Mouse (Mus musculus) hindbrain, postnatal 0 days (tissue): ENCODE measurements around the gene Mettl24. TPM values are rescaled to one million over a fixed set of nuclear protein-coding genes. Genes with fewer than 3 reads are reported as not detected.

Experiments
- ATAC-seq: fragments of 200-750 bp; cut with Nextera tagmentation; 2 replicates; pipeline ENCODE4 v1.8.0; 2017; ENCODE audit warnings: mild to moderate bottlenecking, moderate TSS enrichment, moderate library complexity
- DNase-seq: peaks from one replicate; pipeline ENCODE4 v3.0.0-alpha.2; 2015; ENCODE audit warnings: low spot score
- H3K27ac ChIP-seq: fragments of 300-500 bp; sonication (generic); 2 replicates; pipeline ENCODE4 v1.5.1; 2014; ENCODE audit warnings: mild to moderate bottlenecking
- H3K27me3 ChIP-seq: fragments of 300-500 bp; sonication (generic); 2 replicates; pipeline ENCODE4 v1.6.1; 2014; ENCODE audit warnings: low read length, mixed read lengths; ENCODE audit not compliant: insufficient read depth
- H3K36me3 ChIP-seq: fragments of 300-500 bp; sonication (generic); 2 replicates; pipeline ENCODE4 v1.6.1; 2014; ENCODE audit warnings: low read length, mixed read lengths; ENCODE audit not compliant: insufficient read depth
- H3K4me1 ChIP-seq: fragments of 300-500 bp; sonication (generic); 2 replicates; pipeline ENCODE4 v1.6.1; 2014; ENCODE audit warnings: antibody characterized with exemption, low read length, mixed read lengths; ENCODE audit not compliant: insufficient read depth
- H3K4me2 ChIP-seq: fragments of 300-500 bp; sonication (generic); 2 replicates; pipeline ENCODE4 v1.6.1; 2014; ENCODE audit warnings: low read depth, mild to moderate bottlenecking, low read length, moderate library complexity, mixed read lengths
- H3K4me3 ChIP-seq: fragments of 300-500 bp; sonication (generic); 2 replicates; pipeline ENCODE4 v1.5.1; 2014; ENCODE audit warnings: low read length
- H3K9ac ChIP-seq: fragments of 300-500 bp; sonication (generic); replicated peaks from 2 replicates; pipeline ENCODE4 v1.6.1; 2014; ENCODE audit warnings: mild to moderate bottlenecking, low read length, moderate library complexity, mixed read lengths
- H3K9me3 ChIP-seq: fragments of 300-500 bp; sonication (generic); 2 replicates; pipeline ENCODE4 v1.6.1; 2016; ENCODE audit warnings: low read length, mixed read lengths
- CTCF ChIP-seq: IDR thresholded peaks from 2 replicates; pipeline ENCODE4 v1.5.1; 2016; ENCODE audit warnings: antibody characterized with exemption, control low read depth, low read depth
- WGBS: fragments of 180-500 bp; shearing (Covaris S2); extraction: QIAGEN DNeasy Blood & Tissue Kit; methylation state at CpG from one replicate; pipeline ENCODE4 v1.1.7; 2014; 5-methylcytosine and 5-hydroxymethylcytosine counted together
- polyA plus RNA-seq: library from polyadenylated mRNA; unstranded; fragments of >200 nt; fragmentation: Nextera tagmentation; extraction: Ambion mirVana; gene quantifications from 2 replicates; pipeline ENCODE4 v1.2.1, GENCODE M21; 2015
- total RNA-seq: library from RNA; depleted of rRNA; stranded (reverse); fragments of >200 nt; gene quantifications from 2 replicates; pipeline ENCODE4 v1.2.3, GENCODE M21; 2014

Gene Mettl24
- total and polyA plus RNA-seq, 2 experiments from 2014 or later, result 1.1 TPM; not detected in 1

GRCm38 (mm10) chr10:40716713-40717112 lies 33.6 kb downstream of the Mettl24 start:
- TF ChIP-seq CTCF, result no peak
- Histone ChIP-seq H3K9me3 (no peaks in the 10 kb centered on the region), H3K27me3 (no peaks in the 10 kb centered on the region), H3K4me1 (no peaks in the 10 kb centered on the region), H3K4me2 (no peak overlapping the region), H3K36me3 (no peaks in the 10 kb centered on the region), H3K4me3 (no peak overlapping the region), H3K9ac (no peak overlapping the region), H3K27ac (no peak overlapping the region)
- WGBS, result 75% methylated on average over 3 of the region's 3 CpGs
- ATAC-seq, result no peak
- no peak for DNase-seq

GRCm38 (mm10) chr10:40718362-40718761 lies 35.3 kb downstream of the Mettl24 start:
- no peak for TF ChIP-seq CTCF
- H3K4me1 ChIP-seq, result no peaks in the 10 kb centered on the region
- 89% methylated on average over 13 of the region's 13 CpGs for WGBS
- no peak overlapping the region for H3K4me3 ChIP-seq
- ATAC-seq (no peak), DNase-seq (no peak)
- H3K36me3 ChIP-seq, result no peaks in the 10 kb centered on the region
- no peak overlapping the region for H3K27ac ChIP-seq
- H3K9me3 ChIP-seq, result no peaks in the 10 kb centered on the region
- H3K4me2 ChIP-seq, result no peak overlapping the region
- no peaks in the 10 kb centered on the region for H3K27me3 ChIP-seq
- H3K9ac ChIP-seq, result no peak overlapping the region

GRCm38 (mm10) chr10:40719062-40719461 lies 36.0 kb downstream of the Mettl24 start:
- no peak overlapping the region for H3K27ac ChIP-seq
- WGBS, result 55% methylated on average over 6 of the region's 6 CpGs
- ATAC-seq, result no peak
- H3K9me3 ChIP-seq, result no peaks in the 10 kb centered on the region
- H3K4me3 ChIP-seq, result no peak overlapping the region
- TF ChIP-seq CTCF, result no peak
- no peak overlapping the region for H3K4me2 ChIP-seq
- no peak overlapping the region for H3K9ac ChIP-seq
- DNase-seq, result peak; percentile 37
- H3K36me3 ChIP-seq, result no peaks in the 10 kb centered on the region
- H3K27me3 ChIP-seq, result no peaks in the 10 kb centered on the region
- 0 out of 2 replicates have a peak, but pooled peaks cover 3% of the 10 kb centered on the region for H3K4me1 ChIP-seq

- DNase-seq (no peak), ATAC-seq (no peak)
- H3K36me3 ChIP-seq, result no peaks in the 10 kb centered on the region
- H3K4me2 ChIP-seq, result no peak overlapping the region
- H3K4me1 ChIP-seq, result 0 out of 2 replicates have a peak, but pooled peaks cover 4% of the 10 kb centered on the region
- 76% methylated on average over 5 of the region's 5 CpGs for WGBS
- H3K4me3 ChIP-seq, result no peak overlapping the region
- no peaks in the 10 kb centered on the region for H3K9me3 ChIP-seq
- TF ChIP-seq CTCF, result no peak
- no peak overlapping the region for H3K27ac ChIP-seq
- H3K27me3 ChIP-seq, result no peaks in the 10 kb centered on the region
- H3K9ac ChIP-seq, result no peak overlapping the region
Observed at GRCm38 (mm10) chr10:40720883-40721282, 37.8 kb downstream of the Mettl24 start.

GRCm38 (mm10) chr10:40724342-40724741 lies 41.3 kb downstream of the Mettl24 start:
- 39% methylated on average over 6 of the region's 6 CpGs for WGBS
- H3K36me3 ChIP-seq, result no peaks in the 10 kb centered on the region
- 0 out of 2 replicates have a peak, but pooled peaks cover 4% of the 10 kb centered on the region for H3K4me1 ChIP-seq
- no peak overlapping the region for H3K4me2 ChIP-seq
- H3K9ac ChIP-seq, result no peak overlapping the region
- ATAC-seq (no peak), DNase-seq (no peak)
- no peaks in the 10 kb centered on the region for H3K9me3 ChIP-seq
- no peak overlapping the region for H3K4me3 ChIP-seq
- no peak overlapping the region for H3K27ac ChIP-seq
- no peak for TF ChIP-seq CTCF
- H3K27me3 ChIP-seq, result no peaks in the 10 kb centered on the region

GRCm38 (mm10) chr10:40725066-40725465 lies 42.0 kb downstream of the Mettl24 start:
- Histone ChIP-seq H3K27me3 (no peaks in the 10 kb centered on the region), H3K4me3 (no peak overlapping the region), H3K27ac (no peak overlapping the region), H3K36me3 (no peaks in the 10 kb centered on the region), H3K9me3 (no peaks in the 10 kb centered on the region), H3K9ac (no peak overlapping the region), H3K4me1 (0 out of 2 replicates have a peak, but pooled peaks cover 4% of the 10 kb centered on the region), H3K4me2 (no peak overlapping the region)
- WGBS, result 31% methylated on average over 4 of the region's 4 CpGs
- DNase-seq (peak; percentile 44), ATAC-seq (peak; percentile 38; the same call in 1 of the 2 replicates)
- TF ChIP-seq CTCF, result peak; percentile 36

- TF ChIP-seq CTCF, result no peak
- no peak for ATAC-seq
- Histone ChIP-seq H3K9ac (no peak overlapping the region), H3K27ac (no peak overlapping the region), H3K36me3 (no peaks in the 10 kb centered on the region), H3K4me2 (no peak overlapping the region), H3K4me3 (no peak overlapping the region), H3K27me3 (no peaks in the 10 kb centered on the region), H3K4me1 (0 out of 2 replicates have a peak, but pooled peaks cover 4% of the 10 kb centered on the region), H3K9me3 (no peaks in the 10 kb centered on the region)
- no peak for DNase-seq
- 89% methylated on average over 4 of the region's 4 CpGs for WGBS
Observed at GRCm38 (mm10) chr10:40725471-40725870, 42.4 kb downstream of the Mettl24 start.
